Mouse (Mus musculus): ENCODE data around the gene Ccdc102a.
"Not testable (repeated sequence)": the region's sequence is repeated elsewhere in the genome, so short reads cannot be mapped to it uniquely, and the experiment has no call there.

Ccdc102a gene

GRCm38 (mm10) chr8:94876197-94876730, 41.6 kb downstream of the Ccdc102a start, which contains the start of gene Dok4:
Dok4 (minus strand) TSS chr8:94876330.
- ATAC-seq (ENCODE audit: insufficient number of reproducible peaks, low FRiP score, low TSS enrichment): no peak

GRCm38 (mm10) chr8:94875871-94876150, 42.1 kb downstream of the Ccdc102a start:
- no peak for ATAC-seq (ENCODE audit: insufficient number of reproducible peaks, low FRiP score, low TSS enrichment)

GRCm38 (mm10) chr8:94875096-94875870, 42.6 kb downstream of the Ccdc102a start:
- no peak for ATAC-seq (ENCODE audit: insufficient number of reproducible peaks, low FRiP score, low TSS enrichment)

DNA sequence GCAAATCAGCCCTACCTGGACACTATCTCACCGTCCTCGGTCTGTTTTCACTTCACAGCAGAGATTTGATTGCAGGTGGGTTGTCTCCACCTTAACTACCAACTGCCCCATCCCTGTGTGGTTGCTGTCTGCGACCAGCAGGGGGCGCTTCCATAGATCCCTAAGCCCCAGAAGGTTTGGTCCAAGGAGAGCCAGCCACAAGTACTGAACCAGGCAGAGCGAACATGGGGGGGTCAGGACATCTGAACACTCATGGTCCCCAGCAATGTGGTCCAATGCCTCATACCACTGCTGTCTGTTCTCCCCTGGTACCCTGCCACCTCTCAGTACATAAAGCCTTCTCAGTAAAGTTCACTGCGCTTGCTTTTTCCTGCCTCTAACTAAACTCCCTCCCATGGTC, 43.5 kb downstream of the Ccdc102a start:
- no peak; the same call in 1 of the 2 replicates for ATAC-seq (ENCODE audit: insufficient number of reproducible peaks, low FRiP score, low TSS enrichment)

GRCm38 (mm10) chr8:94872576-94872975, 45.3 kb downstream of the Ccdc102a start:
- no peak for ATAC-seq (ENCODE audit: insufficient number of reproducible peaks, low FRiP score, low TSS enrichment)

DNA sequence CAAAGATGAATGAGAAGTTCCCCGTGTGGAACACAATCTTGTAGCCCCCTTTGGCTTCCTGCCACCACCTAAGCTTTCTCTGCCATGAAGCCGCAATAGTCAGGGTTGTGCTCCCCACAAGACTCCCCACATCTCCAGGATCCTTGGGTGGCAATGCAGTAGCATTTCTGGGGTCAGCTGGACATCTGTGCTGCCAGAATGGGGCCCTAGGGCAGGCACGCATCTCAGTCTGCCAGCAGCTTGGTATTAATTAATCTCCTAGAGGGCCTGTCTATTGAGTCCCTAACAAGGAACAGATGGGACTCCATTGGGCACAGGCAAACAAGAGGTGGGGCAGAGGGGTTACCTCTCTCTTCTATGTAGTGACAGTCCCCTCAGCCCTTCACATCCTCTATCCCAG, 45.7 kb downstream of the Ccdc102a start:
- no peak for ATAC-seq (ENCODE audit: insufficient number of reproducible peaks, low FRiP score, low TSS enrichment)

- 0 out of 2 replicates have a peak, but pooled peaks have one; percentile 37 for ATAC-seq (ENCODE audit: insufficient number of reproducible peaks, low FRiP score, low TSS enrichment)
Observed at GRCm38 (mm10) chr8:94871108-94871894, 46.6 kb downstream of the Ccdc102a start.

DNA sequence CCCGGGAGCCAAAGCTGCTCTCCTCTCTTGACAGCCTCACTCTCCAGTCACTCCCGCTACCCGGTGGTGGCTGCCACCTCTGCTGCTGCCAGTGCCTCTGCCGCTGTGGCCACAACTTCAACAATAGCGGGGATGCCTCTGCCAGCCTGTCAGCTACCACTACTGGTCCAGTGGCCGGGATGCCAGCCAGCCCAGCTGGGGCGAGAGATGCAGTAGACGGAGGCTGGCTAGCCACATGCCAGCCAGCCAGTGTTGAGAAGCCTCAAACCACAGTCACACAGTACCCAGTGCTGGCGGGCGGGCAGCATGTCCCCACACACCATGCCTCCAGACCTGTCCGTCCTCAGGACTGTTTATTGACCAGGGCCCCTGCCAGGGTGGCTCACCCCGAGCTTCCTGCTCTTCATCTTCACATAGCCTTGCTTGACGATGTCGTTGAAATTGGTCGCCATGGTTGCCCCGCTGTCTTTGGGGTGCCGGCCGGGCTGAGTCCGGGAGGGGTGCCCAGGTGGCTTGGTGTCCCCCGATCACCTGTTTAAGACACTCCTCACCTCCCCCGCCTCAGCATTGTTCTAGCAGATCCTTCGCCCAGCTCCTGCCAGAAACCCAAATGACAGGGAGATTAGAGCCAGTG, 47.3 kb downstream of the Ccdc102a start:
- 0 out of 2 replicates have a peak, but pooled peaks have one; percentile 24 for ATAC-seq (ENCODE audit: insufficient number of reproducible peaks, low FRiP score, low TSS enrichment)

DNA sequence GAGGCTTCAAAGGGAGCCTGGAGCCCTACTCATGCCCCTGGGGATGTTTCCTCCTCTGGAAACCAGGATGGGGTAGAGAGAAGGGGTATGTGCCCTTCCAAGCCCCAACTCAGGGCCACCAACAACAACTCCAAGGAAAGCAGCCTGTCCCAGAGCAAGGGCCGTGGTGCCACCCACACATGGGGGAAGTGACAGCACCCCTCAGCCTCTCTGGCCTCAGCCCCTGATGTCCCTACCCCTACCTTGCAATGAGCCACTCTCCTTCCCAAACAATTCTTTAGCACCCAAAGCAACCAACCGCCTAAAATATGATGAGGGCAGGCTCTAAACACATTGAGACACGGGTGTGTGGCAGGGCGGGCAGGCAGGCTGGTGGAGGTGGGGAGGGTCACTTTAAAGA, 47.9 kb downstream of the Ccdc102a start:
- ATAC-seq (ENCODE audit: insufficient number of reproducible peaks, low FRiP score, low TSS enrichment): no peak

DNA sequence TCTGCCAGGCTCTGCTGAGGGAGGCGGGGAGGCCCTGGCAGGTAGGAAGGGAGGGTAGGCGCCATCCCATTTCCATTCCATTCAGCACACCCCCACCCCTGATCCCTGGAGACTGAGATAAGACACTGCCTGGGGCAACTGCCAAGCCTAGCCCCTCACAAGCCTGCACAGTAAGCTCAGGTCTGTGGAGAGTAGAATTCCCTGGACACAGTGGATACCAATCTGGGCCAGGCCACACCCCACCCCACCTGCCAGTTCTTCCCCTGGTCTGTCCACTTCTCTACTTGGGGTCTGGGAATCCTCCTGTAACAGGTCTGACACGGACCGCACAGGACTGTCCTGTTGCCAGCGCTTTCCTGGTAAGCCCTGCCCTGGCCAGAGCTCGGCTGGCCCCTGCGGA, 48.8 kb downstream of the Ccdc102a start:
- no peak for ATAC-seq (ENCODE audit: insufficient number of reproducible peaks, low FRiP score, low TSS enrichment)

- ATAC-seq (ENCODE audit: insufficient number of reproducible peaks, low FRiP score, low TSS enrichment): no peak
Observed at GRCm38 (mm10) chr8:94866921-94867320, 51.0 kb downstream of the Ccdc102a start.

DNA sequence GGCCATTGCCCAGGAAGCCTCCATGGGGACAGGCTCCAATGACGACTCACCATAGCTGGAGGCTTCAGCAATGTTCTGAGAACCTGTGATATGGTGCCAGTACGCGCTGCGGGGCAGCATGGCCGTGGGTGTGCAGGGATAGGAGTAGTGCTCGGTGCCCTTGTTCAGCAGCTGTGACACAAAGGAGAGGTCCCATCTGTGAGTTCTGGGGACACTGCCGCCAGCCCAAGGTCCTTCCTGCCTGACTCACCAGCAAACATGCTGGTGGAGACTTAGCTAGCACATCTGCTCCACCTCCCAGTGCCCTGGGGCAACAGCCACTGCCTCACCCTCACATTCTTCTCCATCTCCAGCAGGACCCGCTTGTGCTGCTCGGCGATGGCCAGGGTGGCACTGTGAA, 52.6 kb downstream of the Ccdc102a start:
- ATAC-seq (ENCODE audit: insufficient number of reproducible peaks, low FRiP score, low TSS enrichment): no peak

DNA sequence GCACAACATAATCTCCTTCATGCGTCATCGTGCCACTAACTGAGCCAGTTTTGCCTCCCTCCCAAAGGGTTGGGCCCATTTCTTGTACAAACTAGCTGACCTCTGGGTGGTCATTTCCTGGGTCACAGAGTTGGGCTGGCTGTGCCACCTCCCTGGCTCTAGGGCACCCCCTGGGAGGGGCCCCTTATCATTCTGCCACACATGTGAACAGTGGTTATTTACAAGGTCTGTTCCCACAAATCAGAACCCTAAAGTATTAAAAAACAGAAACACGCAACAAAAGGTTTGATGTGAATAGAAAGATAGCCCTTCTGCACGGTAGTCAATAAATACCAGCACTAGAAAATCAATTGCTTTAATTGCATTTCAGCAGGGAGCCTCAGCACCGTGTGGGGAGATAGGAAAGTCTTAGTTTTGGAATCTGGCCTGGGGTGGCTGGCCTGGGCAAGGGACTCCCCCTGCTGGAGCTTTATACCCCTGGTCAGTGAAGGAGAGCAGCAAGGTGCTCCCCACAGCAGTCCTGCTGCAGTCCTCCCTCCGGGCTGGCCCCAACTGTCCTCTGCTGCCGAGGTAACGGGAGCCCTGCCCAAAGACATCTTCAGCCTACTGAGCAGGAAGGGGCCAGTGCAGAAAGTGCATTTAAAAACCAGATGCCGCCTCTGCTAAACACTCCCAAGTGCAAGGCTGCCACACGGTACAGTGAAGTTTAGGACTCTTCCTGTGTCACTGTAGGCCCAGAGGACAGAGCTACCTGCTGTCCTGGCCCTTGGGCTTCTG, 53.8 kb downstream of the Ccdc102a start:
- no peak for ATAC-seq (ENCODE audit: insufficient number of reproducible peaks, low FRiP score, low TSS enrichment)

GRCm38 (mm10) chr8:94862487-94863220, 55.2 kb downstream of the Ccdc102a start:
- no peak for ATAC-seq (ENCODE audit: insufficient number of reproducible peaks, low FRiP score, low TSS enrichment)

DNA sequence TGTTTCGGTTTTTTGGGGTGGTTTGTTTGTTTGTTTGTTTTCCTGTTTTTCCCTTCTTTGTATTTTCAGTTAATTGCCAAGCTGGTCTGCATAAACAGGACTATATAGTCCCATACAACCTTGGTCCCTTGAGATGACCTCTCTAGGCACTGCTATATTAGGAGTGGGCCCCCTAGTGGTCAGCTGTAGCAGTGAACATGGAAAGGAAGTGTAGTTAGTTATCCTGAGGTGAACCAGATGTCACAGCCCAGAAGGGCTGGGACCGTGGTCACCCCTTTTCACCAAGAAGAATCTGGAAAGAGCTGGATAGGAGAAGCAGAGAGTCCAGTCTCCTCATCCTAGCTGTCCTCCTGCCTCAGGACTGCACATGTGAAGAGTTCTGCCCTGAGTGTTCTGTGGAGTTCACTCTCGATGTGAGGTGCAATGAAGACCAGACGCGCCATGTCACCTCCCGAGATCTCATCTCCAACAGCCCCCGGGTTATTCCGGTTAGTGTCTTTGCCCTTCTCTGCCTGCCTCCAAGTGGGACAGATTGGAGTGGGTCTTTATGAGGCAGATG, 56.5 kb downstream of the Ccdc102a start:
- no peak for ATAC-seq (ENCODE audit: insufficient number of reproducible peaks, low FRiP score, low TSS enrichment)

DNA sequence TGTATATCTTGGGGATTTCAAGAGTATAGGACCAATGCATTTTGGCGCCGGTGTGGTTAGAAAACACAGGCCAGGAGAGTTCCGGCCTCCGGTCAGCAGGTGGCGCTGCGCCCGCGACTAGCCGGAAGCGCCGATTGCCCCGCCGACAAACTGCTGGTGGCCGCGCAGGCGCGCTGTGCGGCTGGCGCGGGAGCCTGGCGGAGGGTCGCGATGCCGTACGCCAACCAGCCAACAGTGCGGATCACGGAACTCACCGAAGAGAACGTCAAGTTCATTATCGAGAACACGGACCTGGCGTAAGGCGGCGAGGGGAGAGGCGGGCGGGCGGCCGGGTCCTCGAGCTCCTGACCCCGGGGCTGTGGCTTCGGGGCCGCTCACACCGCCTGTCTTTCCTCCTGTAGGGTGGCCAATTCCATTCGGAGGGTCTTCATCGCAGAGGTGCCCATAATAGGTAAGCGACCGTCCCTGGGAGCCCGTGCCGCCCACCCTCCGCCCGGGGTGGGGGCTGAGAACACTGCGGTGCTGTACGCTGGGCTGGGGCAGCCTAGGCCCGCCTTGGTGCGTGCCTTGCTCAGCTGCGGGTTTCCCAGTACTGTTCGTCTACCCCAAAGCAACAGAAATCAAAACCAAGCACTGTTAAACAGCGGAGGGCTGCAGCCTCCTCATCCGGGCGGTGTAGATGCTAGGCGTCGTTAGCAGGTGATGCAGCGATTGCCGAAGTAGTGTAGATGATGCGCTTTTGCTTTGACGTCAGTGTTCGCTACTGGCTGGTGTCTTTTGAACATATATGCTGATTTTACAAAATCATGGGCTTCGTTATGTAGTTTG, 60.3 kb downstream of the Ccdc102a start, which contains the start of gene Polr2c:
Gene Polr2c, plus strand, starts transcription at position 105 of the 828 bp plus-strand sequence.
- peak; percentile 78 for ATAC-seq (ENCODE audit: insufficient number of reproducible peaks, low FRiP score, low TSS enrichment)

- ATAC-seq (ENCODE audit: insufficient number of reproducible peaks, low FRiP score, low TSS enrichment): peak; percentile 60
Observed at GRCm38 (mm10) chr8:94857011-94857345, 60.9 kb downstream of the Ccdc102a start.

DNA sequence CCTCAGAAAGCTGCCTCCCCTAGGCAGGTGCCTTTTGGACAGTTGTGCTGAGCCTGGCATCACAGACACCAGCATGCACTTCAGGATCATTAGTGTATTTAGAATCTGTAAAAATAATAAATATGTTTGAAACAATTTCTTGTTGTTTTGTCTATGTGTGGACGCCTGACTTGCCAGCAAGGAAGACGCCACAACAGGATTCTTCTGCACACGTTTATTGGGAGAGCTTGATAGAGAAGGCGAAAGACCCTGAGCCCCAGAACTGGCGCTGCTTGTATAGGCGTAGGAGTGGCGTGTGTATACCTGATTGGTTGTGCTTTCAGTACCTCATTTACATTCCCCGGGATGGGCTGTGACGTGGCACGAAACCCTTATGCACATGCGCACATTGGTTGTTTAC, 63.1 kb downstream of the Ccdc102a start:
- ATAC-seq (ENCODE audit: insufficient number of reproducible peaks, low FRiP score, low TSS enrichment): not testable (repeated sequence)

All from cerebellum, adult (tissue).